Mouse (Mus musculus) retina, adult 2 months (tissue): ENCODE measurements around the gene Cat.

Experiments
- DNase-seq: peaks from one replicate; pipeline ENCODE4 v3.0.0-alpha.2; 2012; ENCODE audit warnings: low read depth, low spot score

Cat gene

DNA sequence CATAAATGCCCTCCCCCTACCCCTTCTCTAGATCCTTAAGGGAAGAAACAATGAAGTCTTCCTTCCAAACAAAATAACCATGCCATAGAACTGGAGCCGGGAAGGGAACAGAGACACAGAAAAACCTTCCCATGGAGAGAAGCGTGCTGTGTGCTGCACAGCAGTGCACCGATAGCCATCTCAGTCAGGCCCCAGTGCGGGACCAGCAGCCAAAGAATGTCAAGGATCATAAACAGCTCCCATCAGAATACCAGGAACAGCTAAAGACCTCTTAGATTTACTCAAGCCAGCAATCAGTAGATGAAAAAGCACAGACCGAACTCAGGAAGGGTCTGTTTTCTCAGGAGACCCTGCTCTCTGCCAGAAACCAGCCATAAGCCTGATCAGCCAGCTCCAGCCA, 48.4 kb downstream of the Cat start:
- DNase-seq = no peak

GRCm38 (mm10) chr2:103435110-103435509, 49.9 kb downstream of the Cat start:
- DNase-seq = no peak

DNA sequence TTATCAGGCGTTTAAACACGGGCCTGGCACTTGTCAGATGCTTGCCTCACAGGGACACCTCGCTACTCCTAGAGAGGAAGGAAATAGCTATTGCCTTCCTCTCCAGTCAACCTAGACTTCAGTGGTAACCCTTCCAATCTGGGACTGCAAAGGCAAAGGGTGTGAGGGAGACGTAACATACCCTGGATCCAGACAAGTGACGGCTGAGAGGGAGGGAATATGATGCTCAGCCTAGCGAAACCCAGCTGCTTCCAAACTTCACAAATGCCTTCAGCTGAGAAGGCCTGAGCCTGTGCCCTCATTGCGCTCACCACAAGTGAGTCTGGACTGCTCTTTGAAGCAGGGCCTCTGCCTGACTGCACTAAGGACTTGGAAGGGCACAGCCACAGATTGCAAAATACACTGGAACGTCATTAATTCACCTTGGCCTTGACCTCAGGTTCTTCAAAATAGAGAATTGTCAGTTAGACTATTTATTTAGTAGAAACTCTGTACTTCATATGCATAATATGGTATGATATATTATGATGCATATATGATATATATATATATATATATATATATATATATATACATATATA, 52.2 kb downstream of the Cat start:
- no peak for DNase-seq

DNA sequence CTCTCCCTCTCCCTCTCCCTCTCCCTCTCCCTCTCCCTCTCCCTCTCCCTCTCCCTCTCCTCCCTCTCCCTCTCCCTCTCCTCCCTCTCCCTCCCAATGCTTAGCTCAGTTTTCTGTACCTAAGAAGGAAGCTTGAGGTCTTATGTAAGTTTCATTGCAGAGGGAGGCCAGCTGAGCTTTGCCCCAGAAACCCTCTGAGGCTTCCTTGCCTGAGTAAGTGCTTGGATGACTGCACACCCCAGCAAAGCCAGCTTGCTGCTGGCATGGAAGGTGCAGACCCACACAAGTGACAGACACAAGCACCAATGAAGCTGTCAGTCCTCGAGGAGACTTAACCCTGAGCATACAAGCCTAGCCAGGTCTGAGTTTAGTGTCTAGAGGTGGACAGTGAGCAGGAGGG, 54.2 kb downstream of the Cat start:
- no peak for DNase-seq

DNA sequence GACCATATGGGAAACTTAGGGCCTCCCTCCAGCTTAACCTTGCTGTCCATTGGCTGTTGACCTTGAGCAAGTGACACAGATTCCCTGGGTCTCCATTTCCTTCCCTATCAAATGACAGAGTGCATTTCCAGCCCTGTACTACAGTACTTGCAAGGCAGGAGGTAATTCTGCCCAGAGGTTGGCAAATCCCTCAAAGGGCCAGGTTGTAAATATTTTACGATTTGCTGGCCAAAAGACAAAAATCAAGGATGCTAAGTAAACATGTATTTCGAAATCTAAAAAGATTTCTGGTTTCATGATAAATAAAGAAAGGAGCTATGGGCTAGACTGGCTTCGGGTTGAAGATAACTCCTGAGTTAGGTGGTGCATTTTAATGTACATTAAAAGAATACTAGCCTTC, 56.6 kb downstream of the Cat start:
- no peak for DNase-seq

DNA sequence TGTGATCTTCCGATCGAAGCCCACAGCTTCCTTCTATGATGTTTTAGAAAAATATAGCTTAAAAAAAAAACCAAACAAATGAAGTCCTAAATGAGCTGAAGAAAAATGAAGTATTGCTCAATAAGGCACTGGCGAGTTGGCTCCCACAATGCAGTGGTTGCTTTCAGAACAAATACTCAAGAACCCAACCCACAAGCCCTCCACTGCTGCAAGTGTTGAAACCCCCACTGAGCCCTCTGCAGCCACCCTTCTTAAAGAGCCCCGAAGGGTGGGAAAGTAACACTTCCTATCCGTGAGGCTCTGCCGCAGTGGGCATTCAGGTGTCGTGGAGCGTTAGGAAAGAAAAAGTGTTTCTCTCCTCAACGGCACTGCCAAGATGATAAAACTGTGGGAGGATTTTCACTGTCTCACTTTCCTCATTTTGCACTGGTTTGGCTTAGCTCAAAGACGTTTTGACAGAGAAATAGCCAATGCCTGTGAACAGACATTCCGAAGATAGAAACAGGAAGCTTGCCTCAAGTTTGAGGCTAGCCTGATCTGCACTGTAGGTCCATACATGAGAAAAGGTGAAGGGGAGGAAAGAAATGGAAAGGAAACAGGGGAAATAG, 59.4 kb downstream of the Cat start:
- DNase-seq = no peak

DNA sequence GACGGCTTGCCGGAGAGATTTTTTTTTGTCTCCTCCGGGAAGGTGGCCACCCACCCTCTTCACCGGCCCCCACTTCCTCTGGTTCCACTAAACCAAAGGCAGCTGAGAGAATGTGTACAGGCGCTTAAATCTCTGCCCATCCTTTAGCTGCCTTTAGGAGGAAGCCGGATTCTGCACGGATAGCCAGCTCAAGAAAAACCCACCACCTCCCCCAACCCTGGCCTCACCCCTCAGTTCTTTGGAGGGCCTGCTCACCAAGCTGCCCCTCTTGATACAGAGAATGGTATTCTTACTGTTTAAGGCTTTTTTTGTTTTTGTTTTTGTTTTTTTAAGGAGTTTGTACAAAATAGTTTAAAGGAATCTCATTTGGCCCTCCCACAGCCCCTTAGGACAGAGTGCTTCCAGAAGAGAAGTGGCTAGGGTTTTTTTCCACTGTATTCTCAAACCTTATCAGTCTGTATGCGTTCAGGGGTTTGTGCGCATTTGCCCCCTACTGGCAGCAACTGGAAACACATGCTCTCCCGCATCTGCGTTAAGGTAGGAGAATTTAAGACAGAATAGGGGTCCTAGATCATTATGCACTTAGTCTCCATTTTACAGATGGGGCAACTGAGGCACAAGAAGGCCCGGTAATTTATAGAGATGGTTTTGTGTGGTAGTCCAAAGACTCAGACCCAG, 60.5 kb downstream of the Cat start:
- DNase-seq = peak; percentile 23

DNA sequence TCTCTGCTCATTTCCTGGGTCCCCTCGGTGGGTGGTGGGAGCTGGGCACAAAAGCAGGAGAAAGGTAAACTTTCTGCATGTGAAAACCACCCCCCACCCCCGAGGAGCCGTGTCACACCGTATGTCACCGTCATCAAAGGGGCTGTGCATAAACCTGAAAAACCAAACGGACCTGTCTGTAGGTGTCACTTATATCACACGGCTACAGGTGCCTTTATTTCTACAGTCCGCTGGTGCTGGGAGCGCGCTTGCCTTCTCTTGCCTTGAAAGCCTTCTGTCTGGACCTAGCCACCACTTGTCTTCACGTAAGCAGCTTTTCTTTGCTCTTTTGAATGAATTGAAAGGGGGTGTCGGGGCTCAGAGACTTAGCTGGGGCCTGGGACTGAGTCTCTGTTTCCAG, 61.1 kb downstream of the Cat start:
- no peak for DNase-seq

DNA sequence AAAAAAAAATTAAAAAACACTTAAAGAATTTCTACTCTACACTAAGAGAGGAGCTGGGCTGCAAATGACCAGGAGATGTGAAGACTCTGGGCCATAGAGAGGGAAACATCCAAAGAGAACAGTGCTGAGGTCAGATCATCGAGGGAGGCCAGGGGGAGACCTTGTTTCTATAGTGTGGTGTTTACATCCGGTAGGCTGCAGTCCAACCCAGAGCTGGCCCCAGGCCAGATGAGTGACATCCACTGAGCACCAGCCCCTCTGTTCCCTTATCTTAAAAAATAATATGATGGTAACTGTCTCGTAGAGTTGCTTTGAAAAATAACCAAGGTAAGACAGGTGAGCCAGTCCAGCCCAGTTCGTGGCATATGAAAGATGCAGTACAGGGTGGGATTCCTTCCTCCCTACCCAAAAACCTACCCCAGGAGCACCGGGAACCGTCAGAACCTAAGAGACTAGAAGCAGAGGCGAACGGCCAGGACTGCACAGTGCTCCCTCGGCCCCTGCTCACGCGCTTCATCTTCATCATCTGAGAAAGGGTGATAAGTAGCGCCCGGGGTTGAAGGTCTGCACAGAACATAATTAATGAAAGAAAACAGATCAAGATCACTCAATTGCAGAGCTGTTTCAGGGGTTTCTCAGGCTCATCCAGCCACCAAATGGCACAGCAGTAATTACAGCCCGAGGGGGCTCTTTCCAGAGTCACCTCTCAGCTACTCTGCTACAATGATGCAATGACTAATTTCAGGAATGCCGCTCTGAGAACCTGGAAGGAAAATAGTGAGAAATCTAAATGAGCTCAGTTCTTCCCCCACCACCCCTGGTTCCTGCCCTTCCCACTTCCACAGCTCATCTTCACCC, 64.1 kb downstream of the Cat start:
- no peak for DNase-seq

DNA sequence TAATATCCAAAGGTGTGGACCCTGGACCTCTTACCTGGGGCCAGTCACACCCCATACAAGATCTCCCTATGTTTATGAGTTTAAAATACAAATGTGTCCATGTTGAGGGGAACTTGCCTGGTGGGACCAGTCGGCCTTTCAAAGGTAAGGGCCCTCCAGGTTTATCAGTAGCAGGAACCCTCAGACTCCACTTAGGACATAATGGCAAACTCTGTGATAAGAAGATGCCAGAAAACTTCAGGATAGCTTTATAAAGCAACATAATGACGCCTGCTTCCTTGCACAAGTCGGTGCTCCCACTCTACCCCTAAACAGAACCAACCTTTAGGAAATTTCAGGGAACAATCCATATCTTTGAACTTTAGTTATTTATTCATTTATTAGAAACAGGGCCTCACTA, 69.2 kb downstream of the Cat start:
- DNase-seq = no peak

- DNase-seq = no peak
Measured at GRCm38 (mm10) chr2:103413381-103413780, 71.6 kb downstream of the Cat start.

DNA sequence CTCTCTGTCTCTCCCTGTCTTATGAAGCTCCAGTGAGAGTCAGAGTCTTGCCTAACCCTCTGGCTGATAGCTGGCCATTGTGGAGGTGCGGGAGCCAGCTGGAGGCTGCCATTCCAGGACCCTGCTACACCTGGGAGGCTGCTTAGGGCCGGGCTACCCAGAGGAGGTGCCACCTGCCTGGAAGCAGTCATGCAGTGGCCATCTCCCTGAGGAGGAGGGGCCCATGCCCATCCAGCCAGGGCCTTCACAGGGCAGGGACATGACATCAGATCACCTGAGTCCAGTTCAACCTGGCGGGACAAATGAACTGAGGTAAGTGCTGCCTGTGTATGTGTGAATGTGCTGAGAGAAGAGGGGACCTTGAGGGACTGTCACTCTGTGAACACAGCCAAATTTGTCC, 73.1 kb downstream of the Cat start:
- no peak for DNase-seq

GRCm38 (mm10) chr2:103411348-103411747, 73.6 kb downstream of the Cat start, which contains the start of gene Elf5:
Gene Elf5 (plus strand): TSS chr2:103411688.
- DNase-seq = no peak

- DNase-seq = no peak
Measured at GRCm38 (mm10) chr2:103406239-103406638, 78.7 kb downstream of the Cat start.
